Mouse (Mus musculus): Measurements from ENCODE around the gene Rgs19. TPM values are rescaled to one million over a fixed set of nuclear protein-coding genes. Genes with fewer than 3 reads are reported as not detected.

Rgs19 gene
- polyA plus RNA-seq, 1 experiment from 2014 or later, result 64.7 TPM

GRCm38 (mm10) chr2:181691083-181691482 is 2.7 kb downstream of the Rgs19 start:
- no peak overlapping the region for H3K9ac ChIP-seq (ENCODE audit: low read length)

GRCm38 (mm10) chr2:181689466-181690160 is 4.2 kb downstream of the Rgs19 start:
- no peak for ATAC-seq (replicated peaks; ENCODE audit: low FRiP score)

More at GRCm38 (mm10) chr2:181691083-181691482, 2.7 kb downstream of the Rgs19 start:
- Histone ChIP-seq H3K36me3 (ENCODE audit: control insufficient read depth, insufficient read depth, low read length) (no peaks in the 10 kb centered on the region; the same call in 1 of the 2 replicates), H3K4me3 (ENCODE audit: low read depth, low read length) (no peak overlapping the region), H3K27ac (ENCODE audit: low read depth, low read length) (no peak overlapping the region), H3K4me1 (replicated peaks; ENCODE audit: control insufficient read depth, insufficient read depth, low read length) (no peaks in the 10 kb centered on the region; the same call in 1 of the 2 replicates), H3K4me2 (ENCODE audit: low read depth, low read length, severe bottlenecking) (no peak overlapping the region), H3K9me3 (ENCODE audit: control insufficient read depth, low read length) (no peaks in the 10 kb centered on the region), H3K27me3 (ENCODE audit: control insufficient read depth, insufficient read depth, low read length) (no peaks in the 10 kb centered on the region)
- 89% methylated on average over 6 of the region's 6 CpGs for WGBS
- ATAC-seq (replicated peaks; ENCODE audit: low FRiP score), result no peak
- DNase-seq (ENCODE audit: low spot score), result no peak

GRCm38 (mm10) chr2:181687586-181687985 is 6.2 kb downstream of the Rgs19 start:
- H3K9ac ChIP-seq (ENCODE audit: low read length), result no peak overlapping the region
- H3K4me3 ChIP-seq (ENCODE audit: low read depth, low read length), result no peak overlapping the region
- H3K9me3 ChIP-seq (ENCODE audit: control insufficient read depth, low read length), result no peaks in the 10 kb centered on the region
- H3K27me3 ChIP-seq (ENCODE audit: control insufficient read depth, insufficient read depth, low read length), result no peaks in the 10 kb centered on the region
- no peaks in the 10 kb centered on the region; the same call in 1 of the 2 replicates for H3K36me3 ChIP-seq (ENCODE audit: control insufficient read depth, insufficient read depth, low read length)
- H3K4me1 ChIP-seq (replicated peaks; ENCODE audit: control insufficient read depth, insufficient read depth, low read length), result no peaks in the 10 kb centered on the region; the same call in 1 of the 2 replicates
- no peak for ATAC-seq (replicated peaks; ENCODE audit: low FRiP score)
- 96% methylated on average over 8 of the region's 8 CpGs for WGBS
- H3K4me2 ChIP-seq (ENCODE audit: low read depth, low read length, severe bottlenecking), result no peak overlapping the region
- H3K27ac ChIP-seq (ENCODE audit: low read depth, low read length), result no peak overlapping the region
- no peak for DNase-seq (ENCODE audit: low spot score)

More at GRCm38 (mm10) chr2:181689466-181690160, 4.2 kb downstream of the Rgs19 start:
- Histone ChIP-seq H3K4me3 (ENCODE audit: low read depth, low read length) (no peak overlapping the region), H3K9ac (ENCODE audit: low read length) (no peak overlapping the region), H3K27ac (ENCODE audit: low read depth, low read length) (no peak overlapping the region), H3K4me2 (ENCODE audit: low read depth, low read length, severe bottlenecking) (no peak overlapping the region), H3K4me1 (replicated peaks; ENCODE audit: control insufficient read depth, insufficient read depth, low read length) (no peaks in the 10 kb centered on the region; the same call in 1 of the 2 replicates), H3K9me3 (ENCODE audit: control insufficient read depth, low read length) (no peaks in the 10 kb centered on the region), H3K27me3 (ENCODE audit: control insufficient read depth, insufficient read depth, low read length) (no peaks in the 10 kb centered on the region), H3K36me3 (ENCODE audit: control insufficient read depth, insufficient read depth, low read length) (no peaks in the 10 kb centered on the region; the same call in 1 of the 2 replicates)
- WGBS, result 93% methylated on average over 10 of the region's 10 CpGs
- no peak for DNase-seq (ENCODE audit: low spot score)

GRCm38 (mm10) chr2:181685686-181686085 is 8.1 kb downstream of the Rgs19 start:
- no peak for DNase-seq (ENCODE audit: low spot score)
- Histone ChIP-seq H3K4me1 (replicated peaks; ENCODE audit: control insufficient read depth, insufficient read depth, low read length) (peaks cover 3% of the 10 kb centered on the region; the same call in 1 of the 2 replicates), H3K4me3 (ENCODE audit: low read depth, low read length) (no peak overlapping the region), H3K27ac (ENCODE audit: low read depth, low read length) (no peak overlapping the region), H3K36me3 (ENCODE audit: control insufficient read depth, insufficient read depth, low read length) (no peaks in the 10 kb centered on the region; the same call in 1 of the 2 replicates), H3K27me3 (ENCODE audit: control insufficient read depth, insufficient read depth, low read length) (no peaks in the 10 kb centered on the region), H3K4me2 (ENCODE audit: low read depth, low read length, severe bottlenecking) (no peak overlapping the region), H3K9me3 (ENCODE audit: control insufficient read depth, low read length) (no peaks in the 10 kb centered on the region), H3K9ac (ENCODE audit: low read length) (no peak overlapping the region)
- WGBS, result 94% methylated on average over 4 of the region's 4 CpGs
- no peak for ATAC-seq (replicated peaks; ENCODE audit: low FRiP score)

GRCm38 (mm10) chr2:181684713-181685112 is 9.1 kb downstream of the Rgs19 start:
- Histone ChIP-seq H3K4me1 (replicated peaks; ENCODE audit: control insufficient read depth, insufficient read depth, low read length) (peaks cover 6% of the 10 kb centered on the region; the same call in 1 of the 2 replicates), H3K36me3 (ENCODE audit: control insufficient read depth, insufficient read depth, low read length) (no peaks in the 10 kb centered on the region; the same call in 1 of the 2 replicates), H3K27me3 (ENCODE audit: control insufficient read depth, insufficient read depth, low read length) (no peaks in the 10 kb centered on the region), H3K9me3 (ENCODE audit: control insufficient read depth, low read length) (no peaks in the 10 kb centered on the region), H3K4me2 (ENCODE audit: low read depth, low read length, severe bottlenecking) (no peak overlapping the region), H3K27ac (ENCODE audit: low read depth, low read length) (no peak overlapping the region), H3K4me3 (ENCODE audit: low read depth, low read length) (no peak overlapping the region), H3K9ac (ENCODE audit: low read length) (no peak overlapping the region)
- DNase-seq (ENCODE audit: low spot score) (no peak), ATAC-seq (replicated peaks; ENCODE audit: low FRiP score) (no peak)
- 84% methylated on average over 1 of the region's 1 CpGs for WGBS

DNA sequence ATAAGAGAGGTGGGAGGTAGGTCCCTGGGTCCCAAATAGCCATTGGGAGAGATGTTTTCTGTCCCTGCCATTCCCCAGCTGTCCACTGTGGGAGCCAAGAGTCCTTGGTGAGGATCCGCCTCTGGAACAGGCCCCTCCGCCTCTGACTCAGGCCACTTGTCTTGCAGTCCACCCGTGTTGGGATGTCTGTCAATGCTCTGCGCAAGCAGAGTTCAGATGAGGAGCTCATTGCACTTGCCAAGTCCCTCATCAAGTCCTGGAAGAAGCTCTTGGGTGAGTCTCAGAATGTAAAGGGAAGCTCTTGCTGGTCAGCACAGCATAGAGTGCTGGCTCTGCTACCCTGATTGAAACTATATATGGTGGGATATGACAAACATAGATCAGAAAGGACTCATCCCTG is 10.4 kb downstream of the Rgs19 start:
- ATAC-seq (replicated peaks; ENCODE audit: low FRiP score), result no peak
- H3K9ac ChIP-seq (ENCODE audit: low read length), result no peak overlapping the region
- no peak overlapping the region for H3K27ac ChIP-seq (ENCODE audit: low read depth, low read length)
- H3K4me1 ChIP-seq (replicated peaks; ENCODE audit: control insufficient read depth, insufficient read depth, low read length), result peaks cover 9% of the 10 kb centered on the region; the same call in 1 of the 2 replicates
- no peak overlapping the region for H3K4me2 ChIP-seq (ENCODE audit: low read depth, low read length, severe bottlenecking)
- no peaks in the 10 kb centered on the region for H3K27me3 ChIP-seq (ENCODE audit: control insufficient read depth, insufficient read depth, low read length)
- H3K36me3 ChIP-seq (ENCODE audit: control insufficient read depth, insufficient read depth, low read length), result no peaks in the 10 kb centered on the region; the same call in 1 of the 2 replicates
- WGBS, result 69% methylated on average over 4 of the region's 4 CpGs
- peak; percentile 46 for DNase-seq (ENCODE audit: low spot score)
- H3K4me3 ChIP-seq (ENCODE audit: low read depth, low read length), result no peak overlapping the region
- no peaks in the 10 kb centered on the region for H3K9me3 ChIP-seq (ENCODE audit: control insufficient read depth, low read length)

DNA sequence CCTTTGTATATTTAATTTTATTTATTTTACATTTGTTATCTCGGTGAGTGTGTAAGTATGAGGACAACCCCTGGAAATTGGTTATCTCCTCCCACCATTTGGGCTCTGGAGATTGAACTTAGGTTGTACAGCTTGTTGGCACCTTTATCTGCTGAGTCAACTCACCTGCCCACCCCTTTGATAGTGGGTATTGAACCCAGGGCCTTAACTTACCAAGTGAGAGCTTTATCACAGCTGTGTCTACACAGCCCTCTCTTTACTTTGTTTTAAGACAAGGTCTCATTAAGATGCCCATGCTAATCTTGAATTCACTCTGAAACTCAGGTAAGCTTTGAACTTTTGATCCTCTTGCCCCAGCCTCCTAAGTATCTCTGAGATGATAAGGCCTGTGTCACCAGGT is 11.8 kb downstream of the Rgs19 start:
- Histone ChIP-seq H3K27ac (ENCODE audit: low read depth, low read length) (no peak overlapping the region), H3K9me3 (ENCODE audit: control insufficient read depth, low read length) (no peaks in the 10 kb centered on the region), H3K9ac (ENCODE audit: low read length) (no peak overlapping the region), H3K4me2 (ENCODE audit: low read depth, low read length, severe bottlenecking) (no peak overlapping the region), H3K27me3 (ENCODE audit: control insufficient read depth, insufficient read depth, low read length) (no peaks in the 10 kb centered on the region), H3K36me3 (ENCODE audit: control insufficient read depth, insufficient read depth, low read length) (no peaks in the 10 kb centered on the region; the same call in 1 of the 2 replicates), H3K4me1 (replicated peaks; ENCODE audit: control insufficient read depth, insufficient read depth, low read length) (peaks cover 9% of the 10 kb centered on the region; the same call in 1 of the 2 replicates), H3K4me3 (ENCODE audit: low read depth, low read length) (no peak overlapping the region)
- ATAC-seq (replicated peaks; ENCODE audit: low FRiP score) (no peak), DNase-seq (ENCODE audit: low spot score) (peak; percentile 22)
- WGBS, result 85% methylated on average over 1 of the region's 1 CpGs

GRCm38 (mm10) chr2:181680716-181681117 is 13.1 kb downstream of the Rgs19 start:
- Histone ChIP-seq H3K4me1 (replicated peaks; ENCODE audit: control insufficient read depth, insufficient read depth, low read length) (peaks cover 9% of the 10 kb centered on the region; the same call in 1 of the 2 replicates), H3K9ac (ENCODE audit: low read length) (peak overlapping the region; percentile 88), H3K4me2 (ENCODE audit: low read depth, low read length, severe bottlenecking) (peak overlapping the region; percentile 96), H3K27me3 (ENCODE audit: control insufficient read depth, insufficient read depth, low read length) (no peaks in the 10 kb centered on the region), H3K27ac (ENCODE audit: low read depth, low read length) (no peak overlapping the region), H3K36me3 (ENCODE audit: control insufficient read depth, insufficient read depth, low read length) (no peaks in the 10 kb centered on the region), H3K9me3 (ENCODE audit: control insufficient read depth, low read length) (no peaks in the 10 kb centered on the region), H3K4me3 (ENCODE audit: low read depth, low read length) (peak overlapping the region; percentile 59)
- DNase-seq (ENCODE audit: low spot score) (no peak), ATAC-seq (replicated peaks; ENCODE audit: low FRiP score) (peak; percentile 14)
- WGBS, result 17% methylated on average over 7 of the region's 7 CpGs

All from forebrain, embryonic 11.5 days (tissue).